Mouse (Mus musculus) retina, postnatal 1 day (tissue): ENCODE data around the gene Tet3.
"Not testable (repeated sequence)": the region's sequence is repeated elsewhere in the genome, so short reads cannot be mapped to it uniquely, and the experiment has no call there.

Source experiments
- DNase-seq: peaks from one replicate; pipeline ENCODE4 v3.0.0-alpha.2; 2012

The Tet3 gene

GRCm38 (mm10) chr6:83361523-83362248 is 97.2 kb downstream of the Tet3 start:
- DNase-seq, result no peak

DNA sequence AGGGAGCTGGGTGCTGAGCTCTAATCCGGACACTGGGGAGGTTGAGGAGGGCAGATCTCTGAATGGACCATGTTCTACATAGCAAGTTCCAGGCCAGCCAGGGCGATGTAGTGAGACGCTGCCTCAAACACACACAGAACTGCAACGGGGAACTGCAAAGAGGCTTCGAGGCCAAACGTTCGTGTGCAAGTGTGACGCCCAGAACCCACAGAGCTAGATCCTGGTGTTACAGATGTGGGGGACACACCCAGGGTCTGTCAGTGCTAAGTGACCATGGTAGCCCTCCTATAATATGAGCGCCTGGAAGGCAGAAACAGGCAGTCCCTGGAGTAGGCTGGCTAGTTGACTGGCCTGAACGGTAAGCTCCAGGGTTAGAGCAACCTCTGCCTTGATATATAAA is 101.4 kb downstream of the Tet3 start:
- no peak for DNase-seq

- peak; percentile 86 for DNase-seq
Observed at GRCm38 (mm10) chr6:83356569-83357138, 102.2 kb downstream of the Tet3 start.

DNA sequence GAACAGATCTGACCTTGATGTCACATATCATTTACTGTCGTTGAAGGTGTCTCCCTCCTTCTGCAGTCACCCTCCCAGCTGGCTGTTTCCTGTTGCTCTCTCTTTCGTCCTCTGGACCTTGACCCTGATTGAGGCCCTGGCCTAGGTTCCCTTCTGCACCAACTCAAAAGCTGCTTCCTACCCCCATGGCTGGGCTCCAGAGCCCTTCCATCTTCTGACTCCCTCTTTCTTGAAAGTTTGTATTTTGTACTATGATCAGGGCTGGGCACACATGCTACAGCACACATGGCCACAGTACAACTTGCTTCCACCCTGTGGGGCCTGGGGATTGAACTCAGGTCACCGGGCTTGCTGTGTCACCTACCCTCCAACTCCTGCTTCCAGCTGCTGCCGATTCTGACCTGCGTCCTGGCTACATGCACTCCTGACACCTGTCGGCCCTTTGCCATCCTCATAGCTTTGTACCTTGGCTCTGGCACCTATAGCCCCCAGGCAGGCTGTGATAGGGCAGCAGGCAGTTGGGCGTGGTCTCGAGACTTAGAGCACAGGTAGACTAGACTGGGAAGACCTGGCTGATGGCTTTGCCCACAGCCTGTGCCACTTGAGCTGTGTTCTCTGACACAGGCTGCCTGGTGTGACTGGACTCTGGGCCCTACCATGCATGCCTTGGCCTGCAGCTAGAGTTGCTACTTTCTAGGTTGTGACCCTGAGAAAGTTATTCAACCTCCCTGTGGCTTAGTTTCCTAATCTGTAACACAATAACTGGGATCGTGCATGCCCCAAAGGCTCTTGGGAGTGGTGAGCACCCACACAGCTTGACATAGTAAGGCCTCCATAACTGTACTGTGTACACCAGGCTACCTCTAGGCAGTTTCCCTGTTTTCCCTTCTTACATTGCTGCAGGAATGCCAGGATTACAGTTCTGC is 103.8 kb downstream of the Tet3 start:
- DNase-seq, result no peak

GRCm38 (mm10) chr6:83352666-83353410 is 106.0 kb downstream of the Tet3 start:
- no peak for DNase-seq

- no peak for DNase-seq
Observed at GRCm38 (mm10) chr6:83351490-83352160, 107.3 kb downstream of the Tet3 start.

DNA sequence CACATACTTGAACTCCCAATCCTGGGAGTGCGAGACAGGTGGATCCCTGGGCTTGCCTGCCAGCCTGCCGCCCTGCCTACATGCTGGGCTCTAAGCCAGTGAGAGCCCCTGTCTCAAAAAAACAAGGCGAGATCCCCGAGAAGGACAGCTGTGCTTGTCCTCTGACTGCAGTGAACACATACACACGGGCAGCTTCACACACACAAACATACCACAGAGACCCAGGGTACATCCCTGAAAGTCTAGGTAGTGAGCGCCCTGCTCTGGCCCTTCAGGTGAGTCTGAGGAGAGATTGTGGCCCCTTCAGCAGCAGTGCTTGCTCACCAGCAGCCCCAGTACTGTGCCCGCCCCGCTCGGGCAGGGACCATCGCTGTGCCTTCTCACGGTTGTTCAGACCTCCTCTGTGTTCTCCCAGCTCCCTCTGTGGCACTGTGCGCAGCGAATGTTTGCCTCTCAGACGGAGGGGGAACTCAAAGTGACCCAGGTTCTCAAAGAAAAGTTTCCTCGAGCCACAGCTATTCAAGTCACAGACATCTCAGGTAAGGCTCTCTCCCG is 108.0 kb downstream of the Tet3 start:
- no peak for DNase-seq

DNA sequence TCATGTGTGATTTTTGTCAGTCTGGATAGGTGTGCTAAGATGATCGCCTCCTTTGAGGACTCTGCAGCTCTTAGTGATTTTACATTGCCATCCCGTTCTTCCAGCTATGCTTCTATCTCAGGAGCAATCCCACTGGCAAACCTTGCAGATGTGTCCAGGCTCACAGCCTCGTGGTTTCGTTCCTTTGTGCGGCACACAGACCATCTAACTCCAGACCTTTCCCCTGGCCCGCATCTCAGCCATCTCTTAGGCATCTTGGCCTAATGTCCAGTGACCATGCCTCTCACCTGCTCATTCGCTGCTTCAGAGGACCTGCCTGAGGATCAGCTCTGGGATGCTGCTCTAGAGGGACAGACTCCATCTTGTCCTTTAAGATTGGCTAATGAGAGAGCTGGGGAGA is 108.7 kb downstream of the Tet3 start:
- DNase-seq, result no peak

- DNase-seq, result peak; percentile 90
Observed at GRCm38 (mm10) chr6:83349274-83349958, 109.5 kb downstream of the Tet3 start.

DNA sequence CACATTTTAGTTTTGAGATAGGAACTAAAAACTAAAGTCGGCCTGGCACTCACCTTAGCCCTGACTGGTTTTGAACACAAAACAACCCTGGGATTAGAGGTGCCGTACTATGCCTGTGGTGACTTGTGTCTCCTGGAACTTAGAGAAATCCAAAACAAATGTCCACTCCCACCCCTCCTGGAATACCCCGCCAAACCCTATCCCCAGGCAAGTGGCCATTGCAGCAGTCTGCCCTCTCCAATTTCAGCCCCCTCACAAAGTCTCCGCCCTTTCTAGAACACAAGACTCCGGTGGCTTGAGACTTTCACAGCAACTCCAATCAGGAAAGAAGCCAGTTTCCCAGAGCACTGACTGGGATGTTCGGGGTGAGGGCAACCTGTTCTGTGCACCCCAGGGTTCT is 110.0 kb downstream of the Tet3 start, which contains the start of gene Bola3:
Gene Bola3 (plus strand): TSS at position 275 of the 400 bp plus-strand sequence.
- DNase-seq, result no peak

DNA sequence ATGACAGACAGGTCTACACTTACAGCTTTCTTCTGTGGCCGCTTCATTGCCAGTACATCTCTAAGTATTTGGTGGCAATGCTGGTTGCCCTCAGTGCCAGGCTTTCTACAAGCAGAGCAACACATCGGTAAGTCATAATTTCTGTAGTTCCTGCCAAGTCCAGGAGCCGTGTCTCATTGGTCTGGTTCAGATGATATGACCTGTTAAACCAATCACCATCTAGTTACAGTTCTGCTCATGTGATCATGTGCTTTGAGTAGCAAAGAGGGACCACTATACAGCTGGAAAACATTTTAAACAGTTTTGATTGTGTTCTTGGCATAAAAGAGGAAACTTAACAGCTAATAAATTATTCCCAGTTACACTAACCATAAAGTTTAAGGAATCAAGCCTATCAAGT is 111.0 kb downstream of the Tet3 start:
- no peak for DNase-seq

DNA sequence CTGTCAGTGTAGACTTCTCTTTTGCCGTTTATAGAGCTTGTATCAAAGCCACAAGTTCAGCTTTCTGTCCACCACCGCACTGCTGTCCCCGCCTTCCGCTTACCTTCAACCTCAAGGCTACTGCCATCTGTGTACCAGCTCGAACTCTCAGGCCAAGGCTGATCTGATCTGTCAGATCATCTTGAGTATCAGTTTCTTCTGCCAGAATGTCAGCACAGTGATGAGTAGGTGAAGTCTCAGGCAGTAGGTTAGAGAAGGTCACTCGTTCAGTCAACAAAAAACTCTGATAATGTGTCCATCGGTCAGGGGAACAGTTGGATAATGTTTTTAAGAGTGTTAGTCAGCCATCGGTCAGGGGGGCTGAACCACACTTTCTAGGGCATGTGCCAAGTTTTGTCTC is 113.6 kb downstream of the Tet3 start:
- DNase-seq, result not testable (repeated sequence)

DNA sequence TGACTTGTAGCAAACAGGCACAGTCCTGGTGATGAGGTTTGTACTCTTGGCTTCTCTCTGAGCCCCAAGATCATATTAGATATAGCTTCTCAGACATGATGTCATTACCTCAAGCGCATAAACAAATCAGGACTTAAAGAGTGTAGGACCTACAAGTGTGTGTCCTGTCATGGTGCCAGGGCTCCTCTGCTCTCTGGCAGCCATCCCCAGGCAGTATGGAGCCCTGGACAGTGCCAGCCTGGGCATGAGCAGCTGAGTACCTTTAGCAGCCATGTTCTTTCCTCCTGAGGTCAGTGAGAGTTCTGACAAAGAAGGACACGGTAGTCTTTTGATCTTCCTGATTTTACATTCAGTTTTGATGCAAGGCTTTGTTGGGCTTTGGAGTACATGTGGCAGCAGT is 115.9 kb downstream of the Tet3 start:
- DNase-seq, result no peak

DNA sequence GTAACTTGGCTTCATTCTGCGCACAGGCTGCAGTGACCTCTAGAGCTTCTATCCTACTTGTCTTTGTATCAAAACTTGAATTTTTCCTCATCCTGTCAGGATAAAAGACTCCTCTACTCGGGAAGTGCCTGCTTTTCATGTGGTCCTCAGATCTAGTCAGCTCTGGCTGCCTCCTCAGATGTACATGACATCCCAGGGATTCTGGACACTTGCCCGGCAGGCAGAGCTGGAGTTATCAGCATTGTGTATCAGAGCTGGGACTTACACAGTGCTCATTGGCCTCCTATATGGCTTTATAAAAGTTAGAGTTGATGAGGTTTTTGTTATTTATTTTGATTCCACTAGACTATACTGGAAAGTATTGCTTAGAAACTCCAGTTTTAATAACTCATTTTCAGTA is 117.5 kb downstream of the Tet3 start:
- no peak for DNase-seq

DNA sequence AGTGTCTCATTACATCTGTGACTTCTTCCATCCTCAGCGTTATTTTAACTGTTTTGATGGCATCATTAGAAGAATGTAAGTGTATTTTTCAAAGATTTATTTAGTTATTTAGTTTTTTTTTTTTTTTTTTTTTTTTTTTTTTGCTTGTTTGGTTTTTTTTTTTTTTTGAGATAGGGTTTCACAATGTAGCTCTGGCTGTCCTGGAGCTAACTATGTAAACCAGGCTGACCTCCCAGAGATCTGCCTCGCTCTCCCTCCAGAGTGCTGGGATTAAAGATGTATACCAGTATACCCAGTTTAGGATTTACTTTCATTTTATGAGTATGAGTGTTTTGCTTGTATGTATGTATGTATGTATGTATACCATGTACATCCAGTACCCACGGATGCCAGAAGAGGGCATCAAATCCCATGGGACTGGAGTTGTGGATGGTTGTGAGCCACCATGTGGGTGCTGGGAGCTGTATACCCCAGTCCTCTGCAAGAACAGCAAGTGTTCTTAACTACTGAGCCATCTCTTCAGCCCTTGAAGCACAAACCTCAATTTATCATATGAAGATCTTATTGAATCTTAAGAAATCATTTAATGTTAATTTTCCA is 131.2 kb downstream of the Tet3 start:
- peak; percentile 26 for DNase-seq

DNA sequence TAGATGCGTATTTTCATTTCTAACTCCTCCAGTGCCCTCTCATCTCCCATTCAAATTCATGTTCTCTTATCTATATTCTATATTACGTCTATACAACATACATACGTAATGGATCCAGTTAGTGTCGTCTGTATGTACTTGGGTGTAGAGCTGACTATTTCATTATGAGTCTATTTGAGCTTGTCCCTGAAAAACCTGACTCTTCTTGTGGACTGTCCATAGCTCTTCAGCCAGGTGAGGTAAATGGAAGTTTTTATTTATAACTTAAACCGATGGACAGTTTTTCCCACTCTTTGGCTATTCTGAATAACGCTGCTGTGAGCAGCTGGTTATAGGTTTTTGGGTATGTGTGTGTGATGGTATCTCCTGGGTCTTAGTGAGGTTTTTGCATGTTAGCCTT is 132.1 kb downstream of the Tet3 start:
- DNase-seq, result no peak

- DNase-seq, result no peak
Observed at GRCm38 (mm10) chr6:83326394-83326736, 132.5 kb downstream of the Tet3 start.

- peak; percentile 98 for DNase-seq
Observed at GRCm38 (mm10) chr6:83325525-83326393, 133.1 kb downstream of the Tet3 start, which contains the start of the genes Mthfd2 and Mob1a. Gene Mthfd2, minus strand, starts transcription at chr6:83325908. Gene Mob1a, plus strand, starts transcription at chr6:83326016.

DNA sequence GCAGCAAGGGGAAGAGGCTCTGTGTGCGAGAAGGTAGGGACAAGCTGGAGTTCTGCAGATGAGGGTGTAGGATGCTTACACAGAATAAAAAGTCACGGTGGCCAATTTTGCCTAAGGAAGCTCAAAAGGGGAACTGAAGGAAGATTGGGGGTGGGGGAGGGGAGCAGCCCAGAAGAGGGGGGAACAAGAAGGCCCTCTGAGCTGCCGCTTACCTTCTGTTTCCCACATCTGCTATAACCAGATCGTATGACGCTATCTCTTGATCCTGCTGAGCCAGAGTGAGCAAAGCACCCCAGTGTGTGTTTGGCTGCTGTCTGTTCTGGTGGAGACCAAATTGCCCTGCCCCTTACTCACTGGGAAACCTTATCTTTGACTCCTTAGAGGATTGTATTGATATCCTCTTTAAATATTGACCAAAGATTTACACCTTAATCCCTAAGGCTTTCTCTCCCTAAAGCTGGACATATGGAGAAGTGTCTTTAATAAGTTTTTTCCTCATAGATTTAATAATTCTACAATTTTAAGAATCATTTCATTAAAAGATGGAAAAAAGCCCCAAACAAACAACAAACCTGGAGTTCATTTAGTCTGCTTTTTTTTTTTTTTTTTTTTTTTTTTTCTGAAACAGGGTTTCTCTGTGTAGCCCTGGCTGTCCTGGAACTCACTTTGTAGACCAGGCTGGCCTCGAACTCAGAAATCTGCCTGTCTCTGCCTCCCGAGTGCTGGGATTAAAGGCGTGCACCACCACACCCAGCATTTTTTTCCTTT is 135.0 kb downstream of the Tet3 start:
- DNase-seq, result no peak
